Mouse (Mus musculus) liver, embryonic 14.5 days (tissue): ENCODE data around the gene Pawr.

Experiments
- CTCF ChIP-seq: IDR thresholded peaks from 2 replicates; pipeline ENCODE4 v1.5.1; 2016; ENCODE audit warnings: antibody characterized with exemption, low read depth, control low read depth
- EP300 ChIP-seq: IDR thresholded peaks from 2 replicates; pipeline ENCODE4 v1.6.1; 2016; ENCODE audit warnings: antibody characterized with exemption, low read depth

- TF ChIP-seq CTCF (no peak), EP300 (no peak)
These were observed 122.8 kb downstream of the Pawr start for GRCm38 (mm10) chr10:108454691-108455117.
